Mouse (Mus musculus) stomach, embryonic 16.5 days (tissue): Measurements from ENCODE around the gene Ank3. TPM values are rescaled to one million over a fixed set of nuclear protein-coding genes. Genes with fewer than 3 reads are reported as not detected.
"Not testable (repeated sequence)": the region's sequence is repeated elsewhere in the genome, so short reads cannot be mapped to it uniquely, and the experiment has no call there.

Experiments
- ATAC-seq: fragments of 200-750 bp; cut with Nextera tagmentation; 2 replicates; pipeline ENCODE4 v1.8.0; 2017; ENCODE audit warnings: moderate number of reproducible peaks, moderate TSS enrichment; ENCODE audit not compliant: insufficient read depth, low FRiP score
- H3K27ac ChIP-seq: fragments of 300-500 bp; sonication (generic); 2 replicates; pipeline ENCODE4 v1.5.1; 2014; ENCODE audit warnings: low read length
- H3K27me3 ChIP-seq: fragments of 300-500 bp; sonication (generic); 2 replicates; pipeline ENCODE4 v1.6.1; 2014; ENCODE audit warnings: low read length, control low read depth, mixed read lengths; ENCODE audit not compliant: control insufficient read depth, insufficient read depth
- H3K36me3 ChIP-seq: fragments of 300-500 bp; sonication (generic); 2 replicates; pipeline ENCODE4 v1.6.1; 2014; ENCODE audit warnings: low read length; ENCODE audit not compliant: control insufficient read depth, insufficient read depth
- H3K4me1 ChIP-seq: fragments of 300-500 bp; sonication (generic); 2 replicates; pipeline ENCODE4 v1.6.1; 2014; ENCODE audit warnings: low read length, control low read depth, mixed read lengths; ENCODE audit not compliant: control insufficient read depth, insufficient read depth
- H3K4me2 ChIP-seq: fragments of 300-500 bp; sonication (generic); 2 replicates; pipeline ENCODE4 v1.6.1; 2014; ENCODE audit warnings: low read depth, low read length, mixed read lengths
- H3K4me3 ChIP-seq: fragments of 300-500 bp; sonication (generic); replicated peaks from 2 replicates; pipeline ENCODE4 v1.5.1; 2014; ENCODE audit warnings: mild to moderate bottlenecking, low read length
- H3K9ac ChIP-seq: fragments of 300-500 bp; sonication (generic); 2 replicates; pipeline ENCODE4 v1.6.1; 2014; ENCODE audit warnings: low read length
- H3K9me3 ChIP-seq: fragments of 300-500 bp; sonication (generic); replicated peaks from 2 replicates; pipeline ENCODE4 v1.6.1; 2016; ENCODE audit warnings: low read length, control low read depth; ENCODE audit not compliant: control insufficient read depth
- WGBS: fragments of 180-500 bp; shearing (Covaris S2); extraction: QIAGEN DNeasy Blood & Tissue Kit; methylation state at CpG from one replicate; pipeline ENCODE4 v1.1.7; 2014; 5-methylcytosine and 5-hydroxymethylcytosine counted together
- polyA plus RNA-seq: library from polyadenylated mRNA; unstranded; fragments of >200 nt; fragmentation: Nextera tagmentation; extraction: Ambion mirVana; gene quantifications from 2 replicates; pipeline ENCODE4 v1.2.1, GENCODE M21; 2015

Ank3 gene
- polyA plus RNA-seq, 1 experiment from 2014 or later, result 37.7 TPM

DNA sequence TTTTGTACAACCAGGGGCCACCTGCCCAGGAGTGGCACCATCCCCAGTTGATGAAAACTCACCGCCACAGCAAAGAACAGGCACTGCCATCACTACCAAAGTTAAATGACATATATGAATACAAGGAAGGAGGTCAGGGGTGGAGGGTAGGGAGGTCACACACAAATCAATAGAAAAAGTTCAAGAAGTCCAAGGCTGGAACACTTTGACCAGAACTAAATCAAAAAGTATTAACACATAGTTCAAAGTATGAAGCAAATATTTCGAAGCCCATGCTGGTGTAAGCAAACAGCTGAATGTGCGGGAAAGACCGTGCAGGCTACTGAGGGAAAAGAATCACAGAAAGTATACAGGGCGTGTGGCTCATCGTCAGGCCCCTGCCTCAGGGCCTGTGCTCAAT lies 503.5 kb downstream of the Ank3 start:
- H3K9me3 ChIP-seq, result no peaks in the 10 kb centered on the region
- no peak overlapping the region for H3K4me3 ChIP-seq
- no peak overlapping the region for H3K27ac ChIP-seq
- no peaks in the 10 kb centered on the region for H3K27me3 ChIP-seq
- no peak overlapping the region for H3K9ac ChIP-seq
- H3K4me1 ChIP-seq, result no peaks in the 10 kb centered on the region
- ATAC-seq, result no peak
- no peak overlapping the region for H3K4me2 ChIP-seq
- no peaks in the 10 kb centered on the region for H3K36me3 ChIP-seq
- WGBS, result 67% methylated on average over 6 of the region's 6 CpGs

DNA sequence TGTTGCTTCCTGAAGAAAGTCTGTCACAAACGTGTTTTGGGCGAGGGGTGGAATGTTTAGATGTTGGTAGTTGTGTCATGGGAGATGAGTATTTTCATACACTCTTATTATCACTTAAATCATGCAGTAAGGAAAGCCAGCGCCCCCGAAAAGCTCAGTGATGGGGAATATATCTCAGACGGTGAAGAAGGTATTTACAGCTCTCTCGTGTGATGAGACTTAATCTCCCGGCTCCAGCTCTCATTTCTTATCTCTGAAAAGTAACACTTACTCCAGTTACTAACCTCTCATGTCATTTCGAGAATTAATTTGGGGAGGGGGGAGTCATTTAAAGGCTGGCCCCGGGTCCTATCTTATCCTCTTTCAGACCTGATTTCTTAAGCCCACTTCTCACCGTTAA lies 505.7 kb downstream of the Ank3 start:
- H3K4me1 ChIP-seq, result no peaks in the 10 kb centered on the region
- no peak overlapping the region for H3K27ac ChIP-seq
- H3K36me3 ChIP-seq, result no peaks in the 10 kb centered on the region
- WGBS, result 46% methylated on average over 10 of the region's 10 CpGs
- H3K9ac ChIP-seq, result no peak overlapping the region
- no peak overlapping the region for H3K4me3 ChIP-seq
- no peak overlapping the region for H3K4me2 ChIP-seq
- ATAC-seq, result no peak
- no peaks in the 10 kb centered on the region for H3K9me3 ChIP-seq
- H3K27me3 ChIP-seq, result no peaks in the 10 kb centered on the region

DNA sequence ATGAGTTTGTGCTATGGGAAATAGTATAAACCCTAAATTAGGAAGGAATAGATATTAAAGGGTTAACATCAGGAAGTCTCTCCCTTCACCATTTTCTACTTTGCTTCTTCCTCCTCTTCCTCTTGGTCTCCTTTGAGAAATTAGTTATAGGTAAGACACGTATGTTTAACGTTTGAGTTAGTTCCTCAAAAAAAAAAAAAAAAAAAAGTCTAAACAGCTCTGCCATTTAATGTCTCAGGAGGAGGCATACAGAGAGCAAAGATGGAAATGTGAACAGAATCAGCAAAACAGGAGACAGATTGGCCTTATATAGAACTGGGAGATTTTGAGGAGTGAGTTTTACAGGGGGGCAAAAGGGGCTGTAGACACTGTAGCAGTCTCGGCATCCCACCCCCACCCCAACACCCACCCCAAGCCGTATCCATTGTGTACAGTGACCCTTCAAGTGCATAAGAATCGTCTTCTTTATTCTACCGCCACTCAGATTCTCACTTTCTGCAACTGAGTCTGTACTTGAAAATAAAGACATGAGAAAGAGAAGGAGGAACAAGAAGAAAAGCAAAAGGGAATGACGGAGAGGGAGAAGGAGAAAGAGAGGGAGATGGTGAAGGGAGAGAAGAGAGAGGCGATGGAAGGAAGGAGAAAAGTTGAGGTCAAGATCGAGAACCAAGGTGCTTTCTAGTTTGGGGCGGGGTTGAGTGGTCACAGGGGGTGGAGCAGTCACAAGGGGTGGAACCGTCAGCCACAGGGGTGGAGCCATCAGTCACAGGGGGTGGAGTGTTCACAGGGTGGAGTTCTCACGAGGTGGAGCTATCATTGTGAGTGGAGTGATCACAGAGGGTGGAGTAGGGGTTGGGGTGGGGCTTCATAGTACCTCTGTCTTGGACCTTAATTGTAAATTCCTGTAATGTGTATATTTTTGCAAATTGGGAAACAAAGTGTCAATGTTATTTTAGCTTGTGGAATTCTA lies 509.5 kb downstream of the Ank3 start:
- H3K36me3 ChIP-seq, result no peaks in the 10 kb centered on the region
- H3K4me1 ChIP-seq, result 0 out of 2 replicates have a peak, but pooled peaks cover 6% of the 10 kb centered on the region
- no peaks in the 10 kb centered on the region for H3K9me3 ChIP-seq
- no peak overlapping the region for H3K4me3 ChIP-seq
- no peak overlapping the region for H3K4me2 ChIP-seq
- peak; percentile 78; the same call in 1 of the 2 replicates for ATAC-seq
- 60% methylated on average over 12 of the region's 12 CpGs for WGBS
- H3K27me3 ChIP-seq, result no peaks in the 10 kb centered on the region
- no peak overlapping the region for H3K9ac ChIP-seq
- H3K27ac ChIP-seq, result peak overlapping the region; percentile 3; the same call in 1 of the 2 replicates

DNA sequence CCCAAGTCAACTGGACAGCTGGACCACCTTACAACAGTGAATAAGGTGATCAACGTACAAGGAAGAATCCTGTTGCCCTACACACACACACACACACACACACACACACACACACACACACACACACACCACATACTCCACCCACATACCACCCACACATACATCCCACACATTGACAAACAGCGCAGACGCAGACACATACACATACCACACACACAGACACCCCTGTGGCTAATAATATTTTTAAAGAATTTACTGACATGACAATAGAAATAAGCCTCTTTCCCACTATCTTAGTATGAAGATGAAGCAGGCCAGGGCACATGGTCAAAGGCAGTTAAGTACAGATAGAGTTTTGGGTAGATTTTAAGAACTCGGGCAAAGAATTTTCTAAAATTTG lies 511.3 kb downstream of the Ank3 start:
- WGBS, result 74% methylated on average over 4 of the region's 4 CpGs
- H3K9ac ChIP-seq, result no peak overlapping the region
- H3K36me3 ChIP-seq, result no peaks in the 10 kb centered on the region
- no peak overlapping the region for H3K4me3 ChIP-seq
- H3K4me2 ChIP-seq, result no peak overlapping the region
- 0 out of 2 replicates have a peak, but pooled peaks cover 6% of the 10 kb centered on the region for H3K4me1 ChIP-seq
- H3K27me3 ChIP-seq, result no peaks in the 10 kb centered on the region
- peak overlapping the region; percentile 79 for H3K27ac ChIP-seq
- no peaks in the 10 kb centered on the region for H3K9me3 ChIP-seq
- no peak for ATAC-seq

DNA sequence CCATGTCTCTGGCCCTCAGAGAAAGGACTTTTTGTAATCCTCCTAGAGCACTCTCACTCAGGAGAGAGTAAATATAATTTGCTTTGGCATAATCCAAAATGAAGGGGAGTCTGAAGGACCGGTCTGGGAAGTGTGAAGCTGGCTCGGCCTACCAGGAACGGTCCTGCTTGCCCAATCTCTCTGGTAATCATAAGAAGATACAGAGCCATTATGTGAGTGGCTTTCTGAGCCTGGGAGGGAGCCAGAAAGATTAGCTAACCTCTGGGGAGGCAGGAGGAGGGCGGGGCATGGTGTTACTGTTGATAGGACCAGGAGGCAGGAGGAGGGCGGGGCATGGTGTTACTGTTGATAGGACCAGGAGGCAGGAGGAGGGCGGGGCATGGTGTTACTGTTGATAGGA lies 511.7 kb downstream of the Ank3 start:
- not testable (repeated sequence) for H3K4me1 ChIP-seq, H3K4me2 ChIP-seq, H3K9me3 ChIP-seq, H3K36me3 ChIP-seq, H3K4me3 ChIP-seq, H3K27me3 ChIP-seq, H3K9ac ChIP-seq
- peak; percentile 92 for ATAC-seq
- 14% methylated on average over 5 of the region's 6 CpGs for WGBS
- peak overlapping the region; percentile 79 for H3K27ac ChIP-seq

DNA sequence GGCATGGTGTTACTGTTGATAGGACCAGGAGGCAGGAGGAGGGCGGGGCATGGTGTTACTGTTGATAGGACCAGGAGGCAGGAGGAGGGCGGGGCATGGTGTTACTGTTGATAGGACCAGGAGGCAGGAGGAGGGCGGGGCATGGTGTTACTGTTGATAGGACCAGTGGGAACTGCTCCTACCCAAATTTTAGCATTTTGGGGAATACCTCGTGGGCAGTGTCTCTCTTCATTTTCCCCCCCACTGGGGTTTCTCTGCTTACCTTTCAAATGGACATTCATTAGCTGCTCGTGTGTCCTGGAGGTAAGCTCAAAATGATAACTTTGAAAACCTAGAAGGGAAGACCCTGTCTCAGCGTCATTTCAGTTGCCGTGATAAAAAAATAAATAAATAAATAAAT lies 512.2 kb downstream of the Ank3 start:
- 35% methylated on average over 6 of the region's 7 CpGs for WGBS
- ATAC-seq, result not testable (repeated sequence)

DNA sequence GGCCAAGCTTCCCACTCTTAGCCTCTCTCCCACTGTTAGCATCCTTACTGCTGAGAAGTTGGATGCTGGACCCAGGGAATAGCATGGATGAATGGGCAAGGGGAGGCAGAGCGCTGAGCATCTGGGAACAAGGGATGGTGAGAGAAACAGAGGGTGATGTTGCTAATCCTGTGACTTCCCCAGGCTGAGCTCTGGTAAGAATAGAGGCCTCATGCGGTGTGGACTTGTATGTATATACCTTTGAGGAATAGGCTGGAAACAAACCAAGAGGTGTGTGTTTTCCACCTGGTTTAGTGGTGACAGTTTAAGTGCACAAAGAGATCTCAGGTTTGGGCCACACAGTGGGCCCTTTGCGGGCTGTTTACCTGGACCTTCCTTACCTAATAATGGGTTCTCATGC lies 517.0 kb downstream of the Ank3 start:
- Histone ChIP-seq H3K4me1 (peaks cover 3% of the 10 kb centered on the region; the same call in 1 of the 2 replicates), H3K9ac (no peak overlapping the region), H3K9me3 (no peaks in the 10 kb centered on the region), H3K4me3 (no peak overlapping the region), H3K27me3 (no peaks in the 10 kb centered on the region), H3K4me2 (no peak overlapping the region), H3K27ac (no peak overlapping the region), H3K36me3 (no peaks in the 10 kb centered on the region)
- WGBS, result 84% methylated on average over 3 of the region's 3 CpGs
- ATAC-seq, result no peak

More for the DNA sequence above, 512.2 kb downstream of the Ank3 start:
- H3K9ac ChIP-seq, H3K36me3 ChIP-seq, H3K4me3 ChIP-seq, H3K27ac ChIP-seq, H3K4me1 ChIP-seq, H3K27me3 ChIP-seq, H3K4me2 ChIP-seq, H3K9me3 ChIP-seq: not testable (repeated sequence)

DNA sequence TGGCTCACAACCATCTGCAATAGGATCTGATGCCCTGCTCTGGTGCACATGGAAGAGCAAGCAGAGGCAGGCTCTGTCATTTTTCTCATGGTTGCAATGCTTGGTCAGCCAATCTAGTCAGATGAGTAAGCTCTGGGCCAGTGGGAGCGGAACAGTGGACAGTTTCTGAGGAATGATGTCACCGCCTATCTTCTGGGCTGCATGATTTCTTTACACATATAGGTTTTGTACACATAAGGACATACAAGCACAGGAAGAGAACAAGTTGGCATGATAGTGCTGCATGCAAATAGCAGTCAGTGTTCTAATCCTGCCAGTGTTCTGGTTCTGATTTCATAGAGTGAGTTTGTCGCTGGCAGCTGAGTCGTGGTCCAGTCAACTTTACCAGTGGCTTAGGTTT lies 517.6 kb downstream of the Ank3 start:
- Histone ChIP-seq H3K27ac (no peak overlapping the region), H3K4me2 (no peak overlapping the region), H3K27me3 (no peaks in the 10 kb centered on the region), H3K4me3 (no peak overlapping the region), H3K36me3 (no peaks in the 10 kb centered on the region), H3K9me3 (no peaks in the 10 kb centered on the region), H3K9ac (no peak overlapping the region), H3K4me1 (peaks cover 3% of the 10 kb centered on the region; the same call in 1 of the 2 replicates)
- 80% methylated on average over 4 of the region's 4 CpGs for WGBS
- ATAC-seq, result no peak

DNA sequence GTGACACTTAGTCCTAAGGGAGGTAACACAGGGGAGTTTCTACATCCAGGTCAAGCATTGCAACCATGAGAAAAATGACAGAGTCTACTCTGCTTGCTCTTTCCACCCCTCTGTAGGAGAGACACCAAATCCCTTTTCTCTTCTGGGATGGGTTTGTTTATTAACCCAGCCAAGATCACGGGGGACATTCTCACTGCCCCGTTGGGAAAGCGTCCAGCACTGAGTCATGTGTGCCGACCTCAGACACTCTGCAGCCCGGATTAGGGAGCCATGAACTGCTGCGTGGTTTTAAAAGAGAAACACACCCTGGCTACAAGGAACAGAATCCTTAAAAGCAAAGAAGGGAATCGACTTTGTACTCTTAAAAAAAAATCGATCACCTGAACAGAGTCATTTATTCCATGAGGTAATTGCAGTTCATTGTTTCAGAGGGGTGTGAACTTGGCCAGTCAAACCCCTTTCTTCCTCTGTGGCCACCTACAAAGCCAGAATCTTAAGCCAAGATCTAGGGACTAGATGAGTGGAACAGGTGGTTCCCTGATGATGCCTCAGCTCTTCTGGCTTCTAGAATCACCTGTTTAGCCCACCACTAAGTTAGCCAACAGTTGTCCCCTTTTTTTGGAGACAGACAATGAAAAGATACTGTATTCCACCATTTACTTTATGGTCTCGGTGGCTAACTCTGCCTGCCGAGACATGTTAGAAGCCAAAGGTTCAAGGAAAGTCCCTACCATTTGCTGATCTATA lies 518.3 kb downstream of the Ank3 start:
- H3K4me3 ChIP-seq, result no peak overlapping the region
- H3K9ac ChIP-seq, result no peak overlapping the region
- H3K4me1 ChIP-seq, result peaks cover 3% of the 10 kb centered on the region; the same call in 1 of the 2 replicates
- H3K4me2 ChIP-seq, result no peak overlapping the region
- no peaks in the 10 kb centered on the region for H3K9me3 ChIP-seq
- WGBS, result 45% methylated on average over 10 of the region's 10 CpGs
- H3K27ac ChIP-seq, result 0 out of 2 replicates have a peak overlapping the region, but pooled peaks have one; percentile 23
- no peaks in the 10 kb centered on the region for H3K27me3 ChIP-seq
- ATAC-seq, result 0 out of 2 replicates have a peak, but pooled peaks have one; percentile 25
- no peaks in the 10 kb centered on the region for H3K36me3 ChIP-seq
